Mouse (Mus musculus): ENCODE measurements around the gene Kctd11.
A peak's percentile ranks its signal among the peaks of the same experiment; 100 is the strongest.

The Kctd11 gene

DNA sequence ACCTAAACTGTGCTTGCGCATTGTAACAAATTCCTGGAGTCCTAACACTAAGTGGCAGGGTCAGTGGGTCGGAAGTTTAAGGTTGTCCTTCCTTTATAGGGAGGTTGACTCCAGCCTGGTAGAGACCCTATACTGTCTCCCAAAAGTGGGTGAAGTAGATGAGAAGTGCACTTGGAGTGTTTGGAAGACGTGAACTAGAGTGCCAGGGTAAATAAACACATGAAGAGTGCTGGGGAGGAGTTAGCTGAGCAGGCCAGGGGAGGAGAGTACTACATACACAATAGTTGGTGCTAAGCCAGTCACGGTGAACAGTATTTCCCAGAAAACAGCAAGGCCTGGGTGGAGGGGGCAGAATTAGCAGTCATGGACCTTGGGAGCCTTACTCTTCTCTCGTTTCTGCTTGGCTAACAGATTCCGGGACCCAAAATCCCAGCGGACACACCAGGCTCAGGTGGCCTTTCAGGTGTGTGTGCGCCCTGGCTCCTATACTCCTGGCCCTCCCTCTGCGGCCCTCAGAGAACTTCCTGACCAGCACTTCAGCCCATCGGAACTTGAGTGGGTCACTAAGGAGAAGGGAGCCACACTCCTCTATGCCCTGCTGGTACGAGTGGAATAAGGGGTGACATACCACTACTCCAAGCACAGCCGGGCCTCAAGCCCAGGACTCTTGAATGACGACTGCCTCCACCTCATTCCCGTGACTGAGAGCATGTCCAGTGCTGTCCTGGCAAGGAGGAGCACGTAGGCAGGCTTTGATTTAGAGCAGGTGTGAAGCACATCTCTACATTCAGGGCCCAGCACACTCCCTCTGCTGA, 31.7 kb upstream of the Kctd11 start:
- no peak for DNase-seq

- DNase-seq = no peak
Observed at GRCm38 (mm10) chr11:69911701-69912100, 30.5 kb upstream of the Kctd11 start.

GRCm38 (mm10) chr11:69910781-69911560, 29.8 kb upstream of the Kctd11 start:
- DNase-seq = no peak

DNA sequence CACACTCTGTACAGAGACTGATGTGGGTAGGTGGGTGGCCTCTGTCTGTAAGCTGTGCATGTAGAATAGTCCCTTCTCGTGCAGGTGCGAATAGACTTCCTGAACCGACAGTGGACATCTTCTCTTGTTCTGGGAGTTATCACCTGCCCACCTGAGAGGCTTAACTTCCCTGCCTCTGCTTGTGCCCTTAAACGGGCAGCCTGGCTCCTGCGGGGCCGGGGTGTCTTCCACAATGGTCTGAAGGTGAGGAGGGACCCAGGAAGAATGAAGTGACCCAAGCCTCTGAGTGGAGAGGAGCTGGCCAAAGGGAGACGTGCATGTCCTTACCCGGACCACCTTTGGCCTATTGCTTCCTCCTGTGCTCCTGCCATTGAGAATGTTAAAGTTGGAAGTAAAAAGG, 29.0 kb upstream of the Kctd11 start:
- DNase-seq = no peak

DNA sequence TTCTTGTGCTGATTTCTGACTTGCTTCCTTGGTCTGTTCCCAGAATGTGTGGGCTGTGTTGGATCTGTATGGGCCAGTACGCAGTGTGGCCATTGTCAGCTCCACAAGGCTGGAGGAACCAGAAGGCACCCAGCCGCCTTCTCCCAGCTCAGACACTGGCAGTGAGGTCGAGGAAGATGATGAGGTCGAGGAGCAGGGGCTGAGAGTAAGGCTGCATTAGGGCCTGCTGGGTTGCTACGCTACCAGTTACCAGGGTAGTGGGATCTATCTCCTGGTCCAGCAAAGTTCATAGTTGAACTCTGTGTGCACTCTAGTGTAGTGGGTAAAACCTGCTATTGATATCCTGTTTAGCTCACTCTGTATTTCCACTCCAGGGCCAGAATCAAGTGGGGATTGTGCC, 28.0 kb upstream of the Kctd11 start:
- no peak for DNase-seq

DNA sequence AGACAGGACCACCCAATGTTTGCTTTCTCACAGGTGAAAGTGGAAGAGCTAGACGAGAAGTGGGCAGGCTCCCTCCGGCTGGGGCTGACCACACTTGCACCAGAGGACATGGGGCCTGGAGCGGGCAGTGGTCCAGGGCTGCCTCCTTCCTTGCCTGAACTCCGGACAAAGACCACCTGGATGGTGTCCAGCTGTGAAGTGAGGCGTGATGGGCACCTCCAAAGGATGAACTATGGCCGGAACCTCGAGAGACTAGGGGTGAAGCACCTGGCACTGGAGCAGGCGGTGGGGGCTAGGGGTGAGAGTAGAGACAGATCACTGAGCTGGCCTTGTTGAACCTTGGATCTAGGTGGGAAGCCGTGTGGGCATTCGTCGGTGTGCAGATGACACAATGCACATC, 27.4 kb upstream of the Kctd11 start:
- no peak for DNase-seq

GRCm38 (mm10) chr11:69904311-69904710, 23.1 kb upstream of the Kctd11 start:
- DNase-seq = no peak

GRCm38 (mm10) chr11:69902972-69903371, 21.8 kb upstream of the Kctd11 start:
- DNase-seq = no peak

DNA sequence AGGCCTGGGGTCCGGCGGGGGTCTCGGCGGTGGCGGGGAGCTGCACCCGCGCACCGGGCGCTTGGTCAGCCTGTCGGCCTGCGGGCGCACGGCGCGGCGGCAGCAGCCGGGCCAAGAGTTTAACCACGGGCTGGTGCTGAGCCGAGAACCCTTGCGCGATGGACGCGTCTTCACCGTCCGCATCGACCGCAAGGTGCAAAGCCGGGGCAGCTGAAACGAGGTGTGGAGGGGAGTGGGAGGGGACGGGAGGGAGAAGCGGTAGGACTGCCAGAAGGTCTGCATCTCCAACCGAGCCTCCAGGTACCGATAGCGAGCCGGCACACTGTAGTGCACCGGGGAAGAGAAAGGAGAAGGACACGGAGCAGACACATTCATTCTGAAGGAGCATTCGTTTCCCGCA, 20.8 kb upstream of the Kctd11 start:
- DNase-seq = no peak

DNA sequence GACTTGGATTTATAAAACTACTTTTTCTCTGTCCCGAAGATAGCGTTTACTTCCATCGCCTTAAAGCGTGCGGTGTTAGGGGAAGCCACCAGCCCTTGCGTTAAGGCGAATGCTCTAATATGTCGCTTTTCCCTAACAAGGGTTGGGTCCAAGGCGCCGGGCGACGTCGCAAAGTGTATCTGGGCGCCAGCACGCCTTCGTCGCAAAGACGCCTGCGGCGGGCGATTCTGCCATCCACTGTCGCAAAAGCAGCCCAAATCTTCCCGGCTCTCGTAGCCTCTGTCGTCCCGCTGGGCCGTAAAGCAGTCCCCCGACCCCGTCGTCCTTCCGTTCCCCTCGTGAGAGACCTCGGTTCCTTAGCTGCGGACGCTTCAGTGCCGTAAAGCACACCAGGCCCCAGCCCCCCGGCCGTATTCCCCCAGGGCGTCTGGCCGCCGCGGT, 20.2 kb upstream of the Kctd11 start:
- peak; percentile 92 to 97 for DNase-seq

GRCm38 (mm10) chr11:69900471-69901405, 19.5 kb upstream of the Kctd11 start, which contains the start of the genes 2810408A11Rik and Neurl4:
Gene 2810408A11Rik (minus strand): TSS chr11:69900987.
Gene Neurl4 (plus strand): TSS chr11:69901072.
- DNase-seq = peak; percentile 87 to 94

- no peak for DNase-seq
Observed at GRCm38 (mm10) chr11:69899870-69900269, 18.7 kb upstream of the Kctd11 start.

DNA sequence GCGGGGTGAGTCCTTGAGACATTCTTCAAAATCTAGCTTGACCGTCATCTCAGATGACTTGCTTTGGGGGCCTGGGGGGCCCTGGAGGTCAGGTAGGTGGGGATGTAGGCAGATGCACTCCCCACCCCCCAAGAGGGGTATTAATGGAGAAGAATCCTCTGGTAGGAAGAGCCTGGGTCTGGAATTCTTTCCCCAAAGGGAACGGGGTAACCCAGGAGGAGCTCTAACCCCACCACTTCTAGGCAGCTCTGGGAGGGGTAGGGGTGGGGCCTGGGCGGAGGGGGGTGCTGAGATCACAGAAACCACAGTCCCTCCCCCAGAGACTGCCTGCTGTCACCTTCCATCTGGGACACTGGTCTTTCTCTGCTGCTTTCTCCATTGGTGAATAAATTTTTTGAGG, 14.1 kb upstream of the Kctd11 start, which contains the start of gene Acap1:
Acap1 (minus strand) TSS at position 249 of the 400 bp plus-strand sequence.
- DNase-seq = peak; percentile 76 to 82

DNA sequence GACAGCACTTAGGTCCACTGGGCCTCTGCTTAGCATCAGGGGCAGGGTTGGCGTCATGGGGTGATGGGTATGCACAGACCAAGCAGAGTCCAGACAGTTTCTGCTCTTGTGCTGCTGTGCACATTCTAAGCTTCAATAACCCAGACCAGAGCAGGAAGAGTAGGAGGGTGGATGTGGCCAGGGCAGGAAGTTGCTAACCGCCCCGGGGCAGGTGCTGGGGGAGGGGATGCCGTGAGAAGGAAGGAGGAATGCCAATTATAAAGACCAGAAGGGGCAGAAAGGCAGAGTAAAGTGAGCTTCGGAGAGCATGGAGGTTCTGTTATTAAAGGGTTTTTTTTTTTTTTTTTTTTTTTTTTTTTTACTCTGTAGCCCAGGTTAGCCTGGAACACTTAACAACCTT, 13.5 kb upstream of the Kctd11 start:
- DNase-seq = peak; percentile 88 to 92

GRCm38 (mm10) chr11:69891482-69891881, 10.3 kb upstream of the Kctd11 start:
- no peak for DNase-seq

DNA sequence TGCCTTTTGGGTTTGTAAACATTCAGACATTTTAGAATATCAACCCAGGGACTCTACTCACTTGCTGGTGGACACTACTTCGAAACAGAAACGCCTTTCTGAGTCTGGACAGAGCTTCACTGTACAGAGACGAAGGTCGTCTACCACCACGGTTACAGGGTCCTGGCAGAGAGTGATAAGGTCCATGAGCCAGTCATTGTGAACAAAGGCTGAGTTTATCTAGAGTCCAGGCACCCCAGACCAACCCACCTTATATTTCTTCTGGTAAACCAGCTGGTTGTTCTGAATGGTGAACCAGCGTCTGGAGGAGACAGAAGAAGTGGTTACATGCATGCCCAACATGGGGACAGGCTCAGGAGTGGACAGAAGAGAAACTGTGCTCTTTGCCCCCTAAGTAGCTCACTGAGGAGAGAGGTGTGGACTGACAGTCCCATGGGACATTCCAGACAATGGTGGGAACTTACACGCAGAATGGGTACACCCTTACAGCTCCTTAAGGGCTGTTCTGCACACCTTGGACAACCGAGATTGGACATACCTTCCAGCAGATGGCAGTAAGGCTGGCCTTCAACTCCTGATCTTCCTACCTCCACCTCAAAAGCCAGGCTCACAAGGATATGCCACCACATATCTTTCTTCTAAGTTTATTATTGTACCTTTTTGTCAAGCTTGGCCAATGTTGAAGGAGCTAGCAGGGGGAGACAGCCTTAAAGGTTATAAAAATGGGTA, 5.9 kb upstream of the Kctd11 start:
- DNase-seq = no peak

GRCm38 (mm10) chr11:69884663-69885062, 3.5 kb upstream of the Kctd11 start:
- DNase-seq = no peak

GRCm38 (mm10) chr11:69884240-69884639, 3.0 kb upstream of the Kctd11 start:
- no peak for DNase-seq

- no peak for DNase-seq
Observed at GRCm38 (mm10) chr11:69883527-69884151, 2.4 kb upstream of the Kctd11 start.

DNA sequence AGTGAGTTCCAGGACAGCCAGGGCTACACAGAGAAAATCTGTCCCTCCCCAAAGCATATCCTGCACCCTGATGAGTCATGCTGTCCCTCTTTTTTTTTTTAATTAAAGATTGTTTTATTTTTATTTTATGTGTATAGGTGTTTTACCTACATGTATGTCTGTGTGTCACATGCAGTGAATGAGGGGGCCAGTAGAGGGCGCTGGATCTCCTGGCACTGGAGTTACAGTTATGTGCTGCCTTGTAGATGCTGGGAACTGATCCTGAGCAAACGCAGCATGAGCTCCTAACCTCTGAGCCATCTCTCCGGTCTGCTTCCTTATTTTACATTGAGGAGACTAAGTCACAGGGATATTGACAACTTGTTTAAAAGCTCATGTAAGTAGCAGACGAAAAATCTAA, 1.9 kb upstream of the Kctd11 start:
- peak; percentile 69 to 70 for DNase-seq

All from thymus, postnatal 36 days (tissue).